Mouse (Mus musculus) midbrain, embryonic 16.5 days (tissue): ENCODE data around the gene Gm3138. TPM values are rescaled to one million over a fixed set of nuclear protein-coding genes. Genes with fewer than 3 reads are reported as not detected.
"Not testable (repeated sequence)": the region's sequence is repeated elsewhere in the genome, so short reads cannot be mapped to it uniquely, and the experiment has no call there.

Experiments used
- ATAC-seq: fragments of 200-750 bp; cut with Nextera tagmentation; 2 replicates; pipeline ENCODE4 v1.8.0; 2017; ENCODE audit warnings: moderate TSS enrichment
- H3K27ac ChIP-seq: fragments of 300-500 bp; sonication (generic); 2 replicates; pipeline ENCODE4 v1.5.1; 2014; ENCODE audit warnings: mild to moderate bottlenecking, low read length, mixed read lengths
- H3K27me3 ChIP-seq: fragments of 300-500 bp; sonication (generic); 2 replicates; pipeline ENCODE4 v1.6.1; 2014; ENCODE audit warnings: low read depth, low read length, mixed read lengths; ENCODE audit not compliant: control insufficient read depth, insufficient read depth
- H3K36me3 ChIP-seq: fragments of 300-500 bp; sonication (generic); 2 replicates; pipeline ENCODE4 v1.6.1; 2014; ENCODE audit warnings: mild to moderate bottlenecking, low read length, moderate library complexity, mixed read lengths; ENCODE audit not compliant: control insufficient read depth, insufficient read depth
- H3K4me1 ChIP-seq: fragments of 300-500 bp; sonication (generic); 2 replicates; pipeline ENCODE4 v1.6.1; 2014; ENCODE audit warnings: mild to moderate bottlenecking, low read length, mixed read lengths; ENCODE audit not compliant: control insufficient read depth, insufficient read depth
- H3K4me2 ChIP-seq: fragments of 300-500 bp; sonication (generic); 2 replicates; pipeline ENCODE4 v1.6.1; 2014; ENCODE audit warnings: mild to moderate bottlenecking, low read length, mixed read lengths
- H3K4me3 ChIP-seq: fragments of 300-500 bp; sonication (generic); 2 replicates; pipeline ENCODE4 v1.5.1; 2014; ENCODE audit warnings: low read depth, mild to moderate bottlenecking, low read length, moderate library complexity, mixed read lengths
- H3K9ac ChIP-seq: fragments of 300-500 bp; sonication (generic); 2 replicates; pipeline ENCODE4 v1.6.1; 2014; ENCODE audit warnings: low read depth, low read length, mixed read lengths
- H3K9me3 ChIP-seq: fragments of 300-500 bp; sonication (generic); replicated peaks from 2 replicates; pipeline ENCODE4 v1.6.1; 2014; ENCODE audit warnings: mild to moderate bottlenecking, low read length, mixed read lengths; ENCODE audit not compliant: control insufficient read depth, poor library complexity, severe bottlenecking
- WGBS: fragments of 180-500 bp; shearing (Covaris S2); extraction: QIAGEN DNeasy Blood & Tissue Kit; methylation state at CpG from one replicate; pipeline ENCODE4 v1.1.7; 2014; 5-methylcytosine and 5-hydroxymethylcytosine counted together
- polyA plus RNA-seq: library from polyadenylated mRNA; unstranded; fragments of >200 nt; fragmentation: Nextera tagmentation; extraction: Ambion mirVana; gene quantifications from 2 replicates; pipeline ENCODE4 v1.2.1, GENCODE M21; 2015

Gene Gm3138
- polyA plus RNA-seq, result not detected in 2 replicates

DNA sequence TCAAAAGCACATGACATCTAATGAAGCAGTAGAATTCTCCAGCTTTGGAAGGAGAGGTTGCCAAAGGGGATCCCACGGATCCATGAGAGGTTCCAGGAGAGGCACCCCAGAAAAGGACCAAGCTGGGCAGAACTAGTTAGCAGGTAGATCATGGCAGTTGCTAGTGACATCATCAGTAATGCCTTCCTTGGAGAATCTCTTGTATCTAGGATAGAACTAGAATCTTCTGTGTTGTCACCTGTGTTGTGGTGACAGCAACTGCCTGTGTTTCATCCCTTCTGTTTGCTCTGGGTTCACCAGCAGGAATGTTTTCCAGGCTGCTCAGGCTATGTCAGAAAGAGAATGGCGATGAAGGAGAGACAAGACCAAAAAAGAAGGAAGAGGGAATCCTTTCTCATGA lies at the start of gene Gm3138:
Gene Gm3138 (plus strand): TSS at position 301 of the 400 bp plus-strand sequence.
- H3K9me3 ChIP-seq, H3K9ac ChIP-seq, H3K27ac ChIP-seq, H3K27me3 ChIP-seq, H3K4me3 ChIP-seq, H3K4me2 ChIP-seq, ATAC-seq, H3K36me3 ChIP-seq, H3K4me1 ChIP-seq: not testable (repeated sequence)
- no CpG with 5 or more reads among the region's 2 CpGs for WGBS

DNA sequence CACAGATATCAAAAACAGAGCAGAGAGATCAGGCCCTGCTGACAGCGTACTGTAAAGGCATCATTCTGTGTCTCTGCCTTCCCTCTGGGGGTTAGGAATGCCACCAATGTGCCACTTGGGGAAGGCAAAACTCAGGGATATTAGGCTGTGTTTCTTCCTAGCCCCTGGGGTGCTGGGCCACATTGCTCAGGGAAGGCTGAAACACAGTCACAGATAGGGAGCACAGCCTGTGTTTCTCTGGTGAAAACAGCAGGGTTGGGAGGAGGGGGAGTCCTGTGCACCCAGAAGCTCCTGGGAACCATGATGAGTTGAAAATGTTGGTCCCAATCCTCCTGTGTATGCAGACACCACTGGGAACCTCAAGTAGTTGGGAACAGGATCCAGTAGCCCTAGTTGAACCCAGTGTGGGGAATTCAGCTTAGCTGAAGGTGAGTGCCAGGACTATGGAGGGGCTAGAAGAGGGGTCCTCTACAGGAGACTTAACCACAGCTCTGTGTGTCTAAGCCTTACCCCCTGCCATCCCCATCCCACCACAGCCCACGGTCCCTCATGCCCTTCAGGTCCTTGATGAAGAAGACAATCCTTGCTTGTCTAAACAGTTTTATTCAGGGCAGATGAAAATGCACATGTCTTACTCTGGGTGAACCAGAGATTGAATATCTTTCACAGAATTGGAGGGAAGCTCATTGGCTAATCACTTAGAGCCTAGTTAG lies 20.0 kb downstream of the Gm3138 start:
- H3K4me3 ChIP-seq, ATAC-seq, H3K9ac ChIP-seq, H3K27me3 ChIP-seq, H3K27ac ChIP-seq, H3K4me2 ChIP-seq, H3K36me3 ChIP-seq, H3K9me3 ChIP-seq, H3K4me1 ChIP-seq: not testable (repeated sequence)
- 84% methylated on average over 2 of the region's 2 CpGs for WGBS

DNA sequence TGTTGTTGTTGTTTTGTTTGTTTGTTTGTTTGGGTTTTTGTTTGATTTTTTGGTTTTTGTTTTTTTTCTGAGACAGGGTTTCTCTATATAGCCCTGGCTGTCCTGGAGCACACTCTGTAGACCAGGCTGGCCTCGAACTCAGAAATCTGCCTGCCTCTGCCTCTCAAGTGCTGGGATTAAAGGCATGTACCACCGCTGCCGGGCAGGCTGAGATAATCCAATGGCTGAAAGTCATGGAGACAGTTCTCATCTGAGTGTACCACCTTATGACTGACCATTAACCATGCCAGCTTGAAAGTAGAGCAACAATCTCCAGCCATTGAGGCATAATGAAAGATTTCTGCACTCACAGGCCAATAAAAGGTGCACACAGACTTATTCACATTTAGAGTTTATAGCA lies 30.4 kb downstream of the Gm3138 start:
- not testable (repeated sequence) for H3K27me3 ChIP-seq, H3K4me3 ChIP-seq, H3K9ac ChIP-seq, ATAC-seq, H3K27ac ChIP-seq, H3K4me1 ChIP-seq, H3K9me3 ChIP-seq, H3K4me2 ChIP-seq, H3K36me3 ChIP-seq
- WGBS, result 85% methylated on average over 2 of the region's 3 CpGs

Other genes starting within 250 kb of the Gm3138 start
- gene Gm5796, start 225.7 kb upstream of the Gm3138 start, polyA plus RNA-seq, result 3.6 and 5.7 TPM in 2 replicates
- not detected in 2 replicates for gene Gm3115, start 165.5 kb upstream of the Gm3138 start, polyA plus RNA-seq
- 7.0 and 7.3 TPM in 2 replicates for gene Gm8108, start 139.1 kb upstream of the Gm3138 start, polyA plus RNA-seq
- not detected in 2 replicates for gene Gm3127, start 84.6 kb upstream of the Gm3138 start, polyA plus RNA-seq
- gene Gm2974, start 67.1 kb upstream of the Gm3138 start, polyA plus RNA-seq, result 11.4 and 12.6 TPM in 2 replicates
- gene Gm3149, start 67.7 kb downstream of the Gm3138 start, polyA plus RNA-seq, result not detected in 2 replicates
- gene 2610042L04Rik, start 85.1 kb downstream of the Gm3138 start, polyA plus RNA-seq, result 6.3 and 8.5 TPM in 2 replicates
- gene Gm3159, start 147.9 kb downstream of the Gm3138 start, polyA plus RNA-seq, result not detected in 2 replicates
- 5.8 and 8.2 TPM in 2 replicates for gene Gm3164, start 165.8 kb downstream of the Gm3138 start, polyA plus RNA-seq
- 2.3 and 3.5 TPM in 2 replicates for gene Gm3173, start 181.4 kb downstream of the Gm3138 start, polyA plus RNA-seq
- gene Gm3182, start 232.1 kb downstream of the Gm3138 start, polyA plus RNA-seq, result not detected in 2 replicates